Mouse (Mus musculus): ENCODE measurements around the gene Rnf157. TPM values are rescaled to one million over a fixed set of nuclear protein-coding genes. Genes with fewer than 3 reads are reported as not detected.

Gene Rnf157
- total and polyA plus RNA-seq, 3 experiments: 8.7 to 39.3 (median 10.9) TPM

- in situ Hi-C loops (cut with MboI; ENCODE audit: low pct_ligation_motif_present, low pct_unique_long_range_greater_than_20kb, low sequenced_read_pairs): loop anchor here (25.0 kb wide), 1 partner anchor 774 kb away; the partner anchor contains the start of gene Slc25a19
- Histone ChIP-seq H3K36me3 (replicated peaks in 1 of 2; ENCODE audit: control insufficient read depth in 1 of 2, insufficient read depth in 1 of 2, low read length in 1 of 2) (peaks cover 10 to 14% of the 10 kb centered on the region in 2 experiments), H3K9me3 (replicated peaks; ENCODE audit: low read length) (no peaks in the 10 kb centered on the region), H3K27me3 (replicated peaks) (no peaks in the 10 kb centered on the region), H3K4me2 (ENCODE audit: insufficient read depth, low read depth, poor library complexity, severe bottlenecking) (peak overlapping the region; percentile 24), H3K4me3 (replicated peaks in 1 of 3; ENCODE audit: low read depth in 2 of 3, low read length in 2 of 3, poor library complexity in 1 of 3) (peak overlapping the region; percentile 61 to 99 (median 81)), H3K4me1 (ENCODE audit: control insufficient read depth in 1 of 2, insufficient read depth in 2 of 2) (peaks cover 21 to 74% of the 10 kb centered on the region in 2 experiments), H3K79me2 (replicated peaks; ENCODE audit: control insufficient read depth, extremely low read depth, insufficient read depth, poor library complexity, severe bottlenecking) (peaks cover 59% of the 10 kb centered on the region), H3K9ac (ENCODE audit: insufficient read depth, low read depth) (peak overlapping the region; percentile 99), H3K27ac (ENCODE audit: insufficient read depth, low read depth) (peak overlapping the region; percentile 93)
- peak; percentile 42 for DNase-seq (ENCODE audit: extremely low read depth)
- no peak for TF ChIP-seq HCFC1 (IDR thresholded peaks at IDR 0.05; ENCODE audit: low read depth, low read length)
- TF ChIP-seq MAX (IDR thresholded peaks at IDR 0.05; ENCODE audit: low read length): peak; percentile 25
- peak; percentile 31; the same call in 1 of the 2 replicates for TF ChIP-seq ETS1 (conservative IDR thresholded peaks at IDR 0.05; ENCODE audit: low read depth, low read length)
- 0 out of 2 replicates have a peak, but pooled peaks have one; percentile 33 for TF ChIP-seq EP300 (IDR thresholded peaks at IDR 0.05; ENCODE audit: low read length)
- 0 out of 2 replicates have a peak, but pooled peaks have one; percentile 19 for TF ChIP-seq NRF1 (IDR thresholded peaks at IDR 0.05; ENCODE audit: low read depth, low read length)
- TF ChIP-seq POLR2AphosphoS2 (IDR thresholded peaks at IDR 0.05; ENCODE audit: low read depth, low read length): peak; percentile 86
- TF ChIP-seq JUN (IDR thresholded peaks at IDR 0.05; ENCODE audit: insufficient read depth, low read depth, low read length): no peak; the same call in 1 of the 2 replicates
- peak; percentile 68; the same call in 1 of the 2 replicates for TF ChIP-seq MYC (IDR thresholded peaks at IDR 0.05; ENCODE audit: low read depth, low read length)
- TF ChIP-seq UBTF (IDR thresholded peaks at IDR 0.05; ENCODE audit: low read depth, low read length): no peak; the same call in 1 of the 2 replicates
- TF ChIP-seq MAZ (IDR thresholded peaks at IDR 0.05; ENCODE audit: low read depth, low read length): 0 out of 2 replicates have a peak, but pooled peaks have one; percentile 48
- TF ChIP-seq MEF2A (IDR thresholded peaks at IDR 0.05; ENCODE audit: borderline replicate concordance, low read depth, low read length): no peak
- TF ChIP-seq CHD2 (IDR thresholded peaks at IDR 0.05; ENCODE audit: low read length): 0 out of 2 replicates have a peak, but pooled peaks have one; percentile 11
- 0 out of 2 replicates have a peak, but pooled peaks have one; percentile 28 for TF ChIP-seq JUND (conservative IDR thresholded peaks at IDR 0.05; ENCODE audit: low read depth, low read length)
- no peak for TF ChIP-seq ZMIZ1 (IDR thresholded peaks at IDR 0.05; ENCODE audit: low read depth, low read length)
- no peak for TF ChIP-seq USF1 (IDR thresholded peaks at IDR 0.05; ENCODE audit: low read depth, low read length)
- TF ChIP-seq IRF4 (IDR thresholded peaks at IDR 0.05; ENCODE audit: low read depth, low read length): 0 out of 2 replicates have a peak, but pooled peaks have one; percentile 42
- TF ChIP-seq ZNF384 (IDR thresholded peaks at IDR 0.05; ENCODE audit: low read depth, low read length): 0 out of 2 replicates have a peak, but pooled peaks have one; percentile 20
- TF ChIP-seq USF2 (conservative IDR thresholded peaks at IDR 0.05; ENCODE audit: low read depth, low read length): no peak
- TF ChIP-seq CHD1 (IDR thresholded peaks at IDR 0.05; ENCODE audit: low read depth, low read length): peak; percentile 96; the same call in 1 of the 2 replicates
- TF ChIP-seq GABPA (IDR thresholded peaks at IDR 0.05; ENCODE audit: insufficient replicate concordance, low read depth, low read length): no peak
- TF ChIP-seq POLR2A (IDR thresholded peaks at IDR 0.05; ENCODE audit: low read depth, low read length): peak; percentile 51; the same call in 1 of the 2 replicates
- no peak for TF ChIP-seq CTCF (conservative IDR thresholded peaks at IDR 0.05 in 1 of 2, IDR thresholded peaks at IDR 0.05 in 1 of 2; ENCODE audit: low read depth in 2 of 2, low read length in 2 of 2)
- TF ChIP-seq MXI1 (IDR thresholded peaks at IDR 0.05; ENCODE audit: low read depth, low read length): peak; percentile 23; the same call in 1 of the 2 replicates
- no peak for TF ChIP-seq PAX5 (IDR thresholded peaks at IDR 0.05; ENCODE audit: low read length)
- 0 out of 2 replicates have a peak, but pooled peaks have one; percentile 58 for TF ChIP-seq TCF12 (IDR thresholded peaks at IDR 0.05; ENCODE audit: low read depth, low read length)
- no peak for TF ChIP-seq MAFK (IDR thresholded peaks at IDR 0.05; ENCODE audit: insufficient replicate concordance, low read length)
- TF ChIP-seq SMC3 (IDR thresholded peaks at IDR 0.05; ENCODE audit: low read depth, low read length): no peak; the same call in none of the 2 replicates
- peak; percentile 72; the same call in 1 of the 2 replicates for TF ChIP-seq NELFE (IDR thresholded peaks at IDR 0.05; ENCODE audit: low read depth, low read length)
- no peak for TF ChIP-seq E2F4 (IDR thresholded peaks at IDR 0.05; ENCODE audit: insufficient replicate concordance, low read depth, low read length)
- no peak; the same call in 1 of the 2 replicates for TF ChIP-seq RAD21 (IDR thresholded peaks at IDR 0.05; ENCODE audit: low read depth, low read length)
- TF ChIP-seq BHLHE40 (IDR thresholded peaks at IDR 0.05; ENCODE audit: low read depth, low read length): peak; percentile 38; the same call in 1 of the 2 replicates
- TF ChIP-seq KAT2A (IDR thresholded peaks at IDR 0.05; ENCODE audit: insufficient replicate concordance, low read length): 0 out of 2 replicates have a peak, but pooled peaks have one; percentile 52
- TF ChIP-seq ELF1 (IDR thresholded peaks at IDR 0.05; ENCODE audit: low read depth, low read length): no peak
- TF ChIP-seq RCOR1 (conservative IDR thresholded peaks at IDR 0.05; ENCODE audit: low read depth, low read length): peak; percentile 36; the same call in 1 of the 2 replicates
- TF ChIP-seq ZKSCAN1 (IDR thresholded peaks at IDR 0.05; ENCODE audit: borderline replicate concordance, low read depth, low read length): no peak
- peak; percentile 51 for TF ChIP-seq TBP (conservative IDR thresholded peaks at IDR 0.05; ENCODE audit: low read depth, low read length)
- TF ChIP-seq SIN3A (IDR thresholded peaks at IDR 0.05; ENCODE audit: low read length): no peak
- no peak for TF ChIP-seq ZC3H11A (IDR thresholded peaks at IDR 0.05; ENCODE audit: low read depth, low read length)
- dilution Hi-C loops (cut with MboI; ENCODE audit: extremely low pct_ligation_motif_present, extremely low pct_unique_long_range_greater_than_20kb, low sequenced_read_pairs): no loop called here
Measured at GRCm38 (mm10) chr11:116411582-116411981, 1.2 kb downstream of the Rnf157 start.

All from CH12.LX (cell line).